Mouse (Mus musculus) frontal cortex, postnatal 25 days (tissue): Measurements from ENCODE around the gene Bcl2l1.

Experiments
- DNase-seq, 2 experiments: peaks; one replicate each; pipeline ENCODE4 v3.0.0; 2022; ENCODE audit warnings: low spot score in 2 of 2

The Bcl2l1 gene

GRCm38 (mm10) chr2:152738341-152738740, 93.2 kb downstream of the Bcl2l1 start:
- DNase-seq, result no peak

DNA sequence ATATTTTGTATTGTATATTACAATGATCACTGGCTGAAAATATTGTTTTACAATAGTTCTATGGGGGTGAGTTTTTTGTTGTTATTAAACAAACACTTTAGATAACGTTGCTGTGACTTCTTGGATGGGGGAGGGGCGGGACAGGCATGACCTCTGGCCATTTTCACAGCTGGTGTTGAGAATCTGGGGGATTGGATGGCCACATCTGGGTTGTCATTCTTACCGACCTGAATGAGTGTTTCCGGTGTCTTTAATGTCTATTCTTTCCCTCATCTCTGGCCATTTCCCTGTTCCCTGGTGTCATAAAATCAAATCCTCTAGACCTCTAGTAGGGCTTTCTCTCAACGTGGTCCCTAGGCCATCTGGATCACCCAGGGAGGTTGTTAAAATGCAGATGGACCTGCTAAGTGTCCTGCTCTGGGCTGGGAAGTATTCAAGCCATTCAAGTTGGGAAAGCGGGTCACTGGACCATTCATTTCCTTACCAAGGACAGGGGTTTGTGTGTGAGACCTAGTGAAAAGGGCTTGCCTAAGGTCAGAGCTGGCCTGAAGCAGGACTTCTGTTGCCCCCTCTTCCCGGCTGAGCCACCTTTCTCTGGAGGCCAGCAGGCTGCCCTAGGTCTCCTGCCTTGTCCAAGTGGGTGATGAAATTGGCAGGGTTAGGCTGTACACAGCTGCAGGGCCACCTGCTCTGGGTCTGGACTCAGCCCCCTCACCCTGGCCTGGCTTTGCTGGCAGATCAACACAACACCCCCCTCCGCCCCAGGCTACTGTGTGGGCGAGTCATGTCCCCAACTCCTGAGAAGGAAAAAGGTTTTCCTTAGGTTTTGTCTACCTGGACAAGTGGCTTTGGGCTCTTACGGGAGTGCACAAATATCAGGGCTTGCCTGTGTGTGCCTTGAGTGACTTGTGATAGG, 94.0 kb downstream of the Bcl2l1 start:
- DNase-seq, result no peak

- no peak for DNase-seq
These were observed 94.8 kb downstream of the Bcl2l1 start for GRCm38 (mm10) chr2:152736748-152737147.

GRCm38 (mm10) chr2:152736090-152736601, 95.4 kb downstream of the Bcl2l1 start, which contains the start of gene Id1:
Id1 (plus strand) TSS chr2:152736251.
- DNase-seq, result peak; percentile 49 to 62

GRCm38 (mm10) chr2:152734984-152735383, 96.5 kb downstream of the Bcl2l1 start:
- peak; percentile 67 to 85 for DNase-seq

DNA sequence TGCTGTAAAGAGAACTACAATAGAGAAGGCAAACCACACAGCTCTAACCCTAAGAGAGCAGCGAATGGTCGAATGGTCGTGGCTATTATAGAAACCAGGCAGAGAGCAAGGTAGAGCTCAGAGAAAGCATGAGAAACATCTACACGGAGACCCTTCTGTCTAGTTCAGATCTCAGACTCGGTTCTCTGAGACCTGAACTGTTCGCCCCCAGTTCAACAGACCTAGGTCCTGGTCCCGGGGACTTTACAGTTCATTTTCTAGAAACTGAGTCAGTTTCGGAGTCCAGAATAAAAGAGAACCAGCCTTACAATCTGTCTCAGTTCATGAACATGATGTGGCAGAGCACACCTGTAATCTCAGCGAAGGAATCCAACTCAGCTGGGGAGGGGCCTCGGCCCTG, 97.0 kb downstream of the Bcl2l1 start:
- DNase-seq, result no peak

- DNase-seq, result no peak
These were observed 98.3 kb downstream of the Bcl2l1 start for GRCm38 (mm10) chr2:152733201-152733600.
